Comparison of ENCODE assay signal across 24 mouse cellular contexts in genomic region chr1:86873745-86874144, GRCm38 (mm10).
DNase-seq lines count a peak whose midpoint lies in the region; ATAC-seq and TF ChIP-seq lines count a peak whose summit lies in the region.
"Had no signal": no experiment of that assay in that cellular context is flagged by ENCODE, and none has a peak within 500 bp of the region (broad histone marks: within the 10 kb centered on the region; RNA-seq: fewer than 3 reads in every experiment).

No protein-coding gene starts in this region.

- no peak for ATAC-seq in hindbrain, postnatal 0 days
- ATAC-seq in hindbrain, embryonic 11.5 days (ENCODE audit: low FRiP score), result no peak
- ATAC-seq in midbrain, postnatal 0 days (ENCODE audit: low FRiP score), result no peak
- ATAC-seq in megakaryocyte progenitor cell, adult 5-6 weeks (replicated peaks; ENCODE audit: poor library complexity), result no peak
- ATAC-seq: forebrain, embryonic 16.5 days; intestine, embryonic 15.5 days had no signal

- H3K27me3 ChIP-seq in hindbrain, postnatal 0 days (ENCODE audit: insufficient read depth, low read length), result no peaks in the 10 kb centered on the region
- no peaks in the 10 kb centered on the region for H3K27me3 ChIP-seq in hindbrain, embryonic 11.5 days (ENCODE audit: control insufficient read depth, insufficient read depth, low read length)
- H3K27me3 ChIP-seq in midbrain, postnatal 0 days (ENCODE audit: insufficient read depth, low read length), result no peaks in the 10 kb centered on the region
- H3K27me3 ChIP-seq in midbrain, embryonic 10.5 days (ENCODE audit: low read depth, poor library complexity, severe bottlenecking), result no peaks in the 10 kb centered on the region
- H3K27me3 ChIP-seq: CH12.LX; embryonic facial prominence, embryonic 15.5 days; intestine, embryonic 15.5 days had no signal

- 33% methylated on average over 2 of the region's 2 CpGs for WGBS in hindbrain, postnatal 0 days
- WGBS in hindbrain, embryonic 11.5 days, result 63% methylated on average over 2 of the region's 2 CpGs
- WGBS in midbrain, postnatal 0 days, result 82% methylated on average over 2 of the region's 2 CpGs
- 85% methylated on average over 2 of the region's 2 CpGs for WGBS in midbrain, embryonic 10.5 days

- H3K4me3 ChIP-seq in hindbrain, postnatal 0 days (ENCODE audit: low read length), result no peak overlapping the region
- no peak overlapping the region for H3K4me3 ChIP-seq in hindbrain, embryonic 11.5 days (ENCODE audit: low read depth, low read length)
- H3K4me3 ChIP-seq in midbrain, postnatal 0 days (ENCODE audit: low read depth, low read length), result no peak overlapping the region
- no peak overlapping the region for H3K4me3 ChIP-seq in midbrain, embryonic 10.5 days
- H3K4me3 ChIP-seq: embryonic facial prominence, embryonic 15.5 days; erythroblast, embryonic 14.5 days; forebrain, embryonic 10.5 days; heart, embryonic 10.5 days; intestine, embryonic 15.5 days had no signal

- no peaks in the 10 kb centered on the region for H3K4me1 ChIP-seq in hindbrain, postnatal 0 days (ENCODE audit: insufficient read depth, low read length)
- no peaks in the 10 kb centered on the region for H3K4me1 ChIP-seq in hindbrain, embryonic 11.5 days (replicated peaks; ENCODE audit: control insufficient read depth, insufficient read depth, low read length)
- no peaks in the 10 kb centered on the region for H3K4me1 ChIP-seq in midbrain, postnatal 0 days (ENCODE audit: insufficient read depth, low read length)
- H3K4me1 ChIP-seq in midbrain, embryonic 10.5 days, result no peaks in the 10 kb centered on the region
- H3K4me1 ChIP-seq: embryonic facial prominence, embryonic 15.5 days; forebrain, embryonic 10.5 days; heart, embryonic 10.5 days; intestine, embryonic 15.5 days had no signal

- H3K9ac ChIP-seq in hindbrain, postnatal 0 days (replicated peaks; ENCODE audit: low read length), result no peak overlapping the region
- no peak overlapping the region for H3K9ac ChIP-seq in hindbrain, embryonic 11.5 days (ENCODE audit: low read depth, low read length)
- no peak overlapping the region for H3K9ac ChIP-seq in midbrain, postnatal 0 days (replicated peaks; ENCODE audit: low read length, poor library complexity, severe bottlenecking)
- H3K9ac ChIP-seq: embryonic facial prominence, embryonic 15.5 days; intestine, embryonic 15.5 days had no signal

- H3K27ac ChIP-seq in hindbrain, postnatal 0 days, result no peak overlapping the region
- H3K27ac ChIP-seq in hindbrain, embryonic 11.5 days (ENCODE audit: low read depth, low read length), result no peak overlapping the region
- H3K27ac ChIP-seq in midbrain, postnatal 0 days (ENCODE audit: low read depth, low read length), result no peak overlapping the region
- no peak overlapping the region for H3K27ac ChIP-seq in midbrain, embryonic 10.5 days (replicated peaks)
- H3K27ac ChIP-seq: embryonic facial prominence, embryonic 15.5 days; forebrain, embryonic 10.5 days; heart, embryonic 10.5 days; intestine, embryonic 15.5 days had no signal

- no peak for TF ChIP-seq CTCF in hindbrain, postnatal 0 days (IDR thresholded peaks at IDR 0.05; ENCODE audit: low read depth)
- TF ChIP-seq CTCF in midbrain, postnatal 0 days (IDR thresholded peaks at IDR 0.05), result no peak

- peaks cover 5% of the 10 kb centered on the region; the same call in 1 of the 2 replicates for H3K36me3 ChIP-seq in hindbrain, postnatal 0 days (ENCODE audit: insufficient read depth, low read length)
- no peaks in the 10 kb centered on the region for H3K36me3 ChIP-seq in hindbrain, embryonic 11.5 days (ENCODE audit: control insufficient read depth, insufficient read depth, low read length)
- peaks cover 4% of the 10 kb centered on the region; the same call in 1 of the 2 replicates for H3K36me3 ChIP-seq in midbrain, postnatal 0 days (ENCODE audit: insufficient read depth, low read length)
- 0 out of 2 replicates have a peak, but pooled peaks cover 6% of the 10 kb centered on the region for H3K36me3 ChIP-seq in midbrain, embryonic 10.5 days
- H3K36me3 ChIP-seq: embryonic facial prominence, embryonic 15.5 days; heart, embryonic 10.5 days; intestine, embryonic 15.5 days had no signal

- no peak overlapping the region for H3K4me2 ChIP-seq in hindbrain, postnatal 0 days (ENCODE audit: low read depth, low read length)
- H3K4me2 ChIP-seq in hindbrain, embryonic 11.5 days (replicated peaks; ENCODE audit: low read depth, low read length), result no peak overlapping the region
- no peak overlapping the region for H3K4me2 ChIP-seq in midbrain, postnatal 0 days (ENCODE audit: low read depth, low read length, poor library complexity, severe bottlenecking)
- H3K4me2 ChIP-seq: embryonic facial prominence, embryonic 15.5 days; intestine, embryonic 15.5 days had no signal

- peak; percentile 8 for DNase-seq in embryo, embryonic 11 days
- no peak for DNase-seq in embryo, embryonic 9.5 days (ENCODE audit: extremely low spot score)
- DNase-seq in hindbrain, postnatal 0 days (ENCODE audit: low spot score), result peak; percentile 10
- no peak for DNase-seq in hindbrain, embryonic 11.5 days (ENCODE audit: low spot score)
- peak; percentile 5 for DNase-seq in midbrain, postnatal 0 days (ENCODE audit: low spot score)
- DNase-seq in midbrain, embryonic 10.5 days (ENCODE audit: low spot score), result no peak
- peak; percentile 9 for DNase-seq in mesoderm, embryonic 11.5 days (ENCODE audit: low read depth, low spot score)
- DNase-seq: adrenal gland, adult 8-10 months; adrenal gland, postnatal 36 days; cerebellum, adult 11 months; cerebellum, adult 8-10 months; cerebellum, postnatal 14 days; gastrocnemius, postnatal 10 days; heart, adult 18-20 months; heart, postnatal 10 days; heart, postnatal 4 days had no signal

- no peaks in the 10 kb centered on the region for H3K9me3 ChIP-seq in hindbrain, postnatal 0 days (ENCODE audit: low read length)
- no peaks in the 10 kb centered on the region for H3K9me3 ChIP-seq in hindbrain, embryonic 11.5 days (ENCODE audit: control insufficient read depth, low read length)
- no peaks in the 10 kb centered on the region for H3K9me3 ChIP-seq in midbrain, postnatal 0 days (ENCODE audit: low read length)
- no peaks in the 10 kb centered on the region for H3K9me3 ChIP-seq in midbrain, embryonic 10.5 days (replicated peaks)
- H3K9me3 ChIP-seq: embryonic facial prominence, embryonic 15.5 days; forebrain, embryonic 10.5 days; heart, embryonic 10.5 days; intestine, embryonic 15.5 days had no signal

Comparison
In these comparisons a context has a peak if more than half of its experiments do, and no peak if none do; other contexts are left out.
1. DNase-seq: peak in embryo, embryonic 11 days (single experiment), hindbrain, postnatal 0 days (single experiment), midbrain, postnatal 0 days (single experiment) and mesoderm, embryonic 11.5 days (single experiment); none in embryo, embryonic 9.5 days (single experiment), hindbrain, embryonic 11.5 days (single experiment) and midbrain, embryonic 10.5 days (single experiment).